Mouse (Mus musculus): Measurements from ENCODE around the gene Eml2.
A peak's percentile ranks its signal among the peaks of the same experiment; 100 is the strongest.

The Eml2 gene

GRCm38 (mm10) chr7:19163752-19164151, 12.5 kb upstream of the Eml2 start:
- DNase-seq = no peak

GRCm38 (mm10) chr7:19164189-19164588, 12.0 kb upstream of the Eml2 start:
- DNase-seq = no peak

GRCm38 (mm10) chr7:19164978-19165377, 11.2 kb upstream of the Eml2 start:
- DNase-seq = peak; percentile 68

GRCm38 (mm10) chr7:19165656-19166423, 10.4 kb upstream of the Eml2 start, which contains the start of gene Gipr:
Gipr (minus strand) TSS chr7:19166127.
- no peak for DNase-seq

GRCm38 (mm10) chr7:19166990-19167389, 9.2 kb upstream of the Eml2 start:
- no peak for DNase-seq

GRCm38 (mm10) chr7:19169506-19169905, 6.7 kb upstream of the Eml2 start:
- DNase-seq = no peak

GRCm38 (mm10) chr7:19170142-19170541, 6.1 kb upstream of the Eml2 start:
- no peak for DNase-seq

GRCm38 (mm10) chr7:19171831-19172230, 4.4 kb upstream of the Eml2 start:
- DNase-seq = no peak

GRCm38 (mm10) chr7:19172874-19173273, 3.3 kb upstream of the Eml2 start:
- peak; percentile 97 for DNase-seq

GRCm38 (mm10) chr7:19176516-19176947, 311 bp downstream of the Eml2 start:
- peak; percentile 18 for DNase-seq

- DNase-seq = no peak
These were observed 995 bp downstream of the Eml2 start for GRCm38 (mm10) chr7:19177216-19177615.

GRCm38 (mm10) chr7:19178035-19178434, 1.8 kb downstream of the Eml2 start:
- peak; percentile 13 for DNase-seq

- peak; percentile 89 for DNase-seq
These were observed 2.3 kb downstream of the Eml2 start for GRCm38 (mm10) chr7:19178443-19179092.

GRCm38 (mm10) chr7:19179173-19179572, 3.0 kb downstream of the Eml2 start:
- DNase-seq = peak; percentile 79

- peak; percentile 34 for DNase-seq
These were observed 3.7 kb downstream of the Eml2 start for GRCm38 (mm10) chr7:19179936-19180335.

GRCm38 (mm10) chr7:19180862-19181429, 4.7 kb downstream of the Eml2 start:
- peak; percentile 59 for DNase-seq

GRCm38 (mm10) chr7:19184250-19184649, 8.0 kb downstream of the Eml2 start:
- DNase-seq = no peak

- DNase-seq = no peak
These were observed 8.5 kb downstream of the Eml2 start for GRCm38 (mm10) chr7:19184758-19185157.

- DNase-seq = peak; percentile 47
These were observed 18.5 kb downstream of the Eml2 start for GRCm38 (mm10) chr7:19194676-19195075.

GRCm38 (mm10) chr7:19196676-19197075, 20.5 kb downstream of the Eml2 start:
- peak; percentile 65 for DNase-seq

- DNase-seq = peak; percentile 79
These were observed 21.8 kb downstream of the Eml2 start for GRCm38 (mm10) chr7:19197985-19198384.

- DNase-seq = no peak
These were observed 25.4 kb downstream of the Eml2 start for GRCm38 (mm10) chr7:19201660-19202059.

GRCm38 (mm10) chr7:19202065-19202850, 26.0 kb downstream of the Eml2 start:
- DNase-seq = no peak

Data from thymus, postnatal 4 days (tissue).